Mouse (Mus musculus): ENCODE results near the gene Lmbr1l.

DNA sequence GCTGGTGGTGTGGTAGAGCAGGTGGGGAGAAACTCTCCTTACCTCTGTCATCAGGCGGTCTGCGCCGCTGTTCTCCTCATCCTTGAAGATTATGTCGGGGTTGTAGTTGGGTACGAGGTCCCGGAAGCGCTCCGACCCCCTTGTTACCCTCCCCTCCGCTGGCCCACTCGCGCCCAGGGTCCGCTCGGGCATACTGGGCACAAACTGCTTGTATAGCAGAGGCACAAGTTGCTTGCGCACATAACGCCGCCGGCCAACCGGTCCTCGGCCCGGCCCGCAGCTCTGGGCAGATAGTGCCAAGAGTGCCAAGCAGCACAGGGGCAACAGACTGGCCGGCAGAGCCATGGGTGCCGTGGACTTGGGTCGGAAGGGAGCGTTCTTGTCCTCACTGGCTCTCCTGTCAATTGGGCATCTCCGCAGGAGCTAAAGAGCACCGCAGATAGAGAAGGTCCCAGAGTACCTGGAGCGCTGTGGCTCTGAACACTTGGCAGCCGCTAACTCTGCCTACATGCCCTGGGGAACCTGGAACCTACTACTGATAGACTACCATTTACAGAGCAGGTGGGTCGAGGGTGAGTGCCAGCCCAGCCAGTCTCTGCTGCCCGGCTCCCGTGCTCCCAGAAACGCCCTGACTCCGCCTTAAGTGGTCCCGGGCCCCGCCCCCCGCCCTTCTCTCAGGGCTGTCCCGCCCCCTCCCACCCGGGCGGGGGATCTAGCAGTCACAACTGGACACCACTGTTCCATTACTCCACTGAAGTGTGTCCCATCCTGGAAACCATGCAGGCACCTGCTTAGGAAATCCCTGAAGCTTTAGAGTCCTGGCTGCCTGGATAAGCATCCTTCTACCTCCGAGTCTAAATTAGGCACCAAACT lies 19.9 kb downstream of the Lmbr1l start, which contains the start of gene Dhh:
- TF ChIP-seq CTCF (IDR thresholded peaks at IDR 0.05; ENCODE audit: low read depth) (no peak), EP300 (IDR thresholded peaks at IDR 0.05; ENCODE audit: low read depth) (no peak)
